Mouse (Mus musculus) stomach, embryonic 14.5 days (tissue): Measurements from ENCODE around the gene Ccdc15. TPM values are rescaled to one million over a fixed set of nuclear protein-coding genes. Genes with fewer than 3 reads are reported as not detected.
A peak's percentile ranks its signal among the peaks of the same experiment; 100 is the strongest.

ENCODE experiments used
- ATAC-seq: fragments of 200-750 bp; cut with Nextera tagmentation; 2 replicates; pipeline ENCODE4 v1.8.0; 2017; ENCODE audit warnings: low read depth, moderate TSS enrichment; ENCODE audit not compliant: insufficient number of reproducible peaks, insufficient read depth, low FRiP score
- H3K27ac ChIP-seq: fragments of 300-500 bp; sonication (generic); 2 replicates; pipeline ENCODE4 v1.5.1; 2014; ENCODE audit warnings: mild to moderate bottlenecking, low read length, moderate library complexity, mixed read lengths
- H3K27me3 ChIP-seq: fragments of 300-500 bp; sonication (generic); 2 replicates; pipeline ENCODE4 v1.6.1; 2014; ENCODE audit warnings: low read length, control low read depth, mixed read lengths; ENCODE audit not compliant: control insufficient read depth, insufficient read depth
- H3K36me3 ChIP-seq: fragments of 300-500 bp; sonication (generic); 2 replicates; pipeline ENCODE4 v1.6.1; 2014; ENCODE audit warnings: mild to moderate bottlenecking, control low read depth, low read length, moderate library complexity, mixed read lengths; ENCODE audit not compliant: control insufficient read depth, insufficient read depth
- H3K4me1 ChIP-seq: fragments of 300-500 bp; sonication (generic); 2 replicates; pipeline ENCODE4 v1.6.1; 2014; ENCODE audit warnings: low read length, control low read depth, mixed read lengths; ENCODE audit not compliant: control insufficient read depth, insufficient read depth
- H3K4me2 ChIP-seq: fragments of 300-500 bp; sonication (generic); replicated peaks from 2 replicates; pipeline ENCODE4 v1.6.1; 2014; ENCODE audit warnings: low read depth, low read length, control low read depth
- H3K4me3 ChIP-seq: fragments of 300-500 bp; sonication (generic); 2 replicates; pipeline ENCODE4 v1.5.1; 2014; ENCODE audit warnings: low read depth, low read length, control low read depth
- H3K9ac ChIP-seq: fragments of 300-500 bp; sonication (generic); replicated peaks from 2 replicates; pipeline ENCODE4 v1.6.1; 2014; ENCODE audit warnings: low read depth, mild to moderate bottlenecking, control low read depth, low read length, moderate library complexity, mixed read lengths
- H3K9me3 ChIP-seq: fragments of 300-500 bp; sonication (generic); 2 replicates; pipeline ENCODE4 v1.6.1; 2016; ENCODE audit warnings: low read depth, low read length, control low read depth; ENCODE audit not compliant: control insufficient read depth
- WGBS: fragments of 180-500 bp; shearing (Covaris S2); extraction: QIAGEN DNeasy Blood & Tissue Kit; methylation state at CpG from one replicate; pipeline ENCODE4 v1.1.7; 2014; 5-methylcytosine and 5-hydroxymethylcytosine counted together
- polyA plus RNA-seq: library from polyadenylated mRNA; unstranded; fragments of >200 nt; fragmentation: Nextera tagmentation; extraction: Ambion mirVana; gene quantifications from 2 replicates; pipeline ENCODE4 v1.2.1, GENCODE M21; 2014

Gene Ccdc15
- 8.6 and 9.9 TPM in 2 replicates for polyA plus RNA-seq

DNA sequence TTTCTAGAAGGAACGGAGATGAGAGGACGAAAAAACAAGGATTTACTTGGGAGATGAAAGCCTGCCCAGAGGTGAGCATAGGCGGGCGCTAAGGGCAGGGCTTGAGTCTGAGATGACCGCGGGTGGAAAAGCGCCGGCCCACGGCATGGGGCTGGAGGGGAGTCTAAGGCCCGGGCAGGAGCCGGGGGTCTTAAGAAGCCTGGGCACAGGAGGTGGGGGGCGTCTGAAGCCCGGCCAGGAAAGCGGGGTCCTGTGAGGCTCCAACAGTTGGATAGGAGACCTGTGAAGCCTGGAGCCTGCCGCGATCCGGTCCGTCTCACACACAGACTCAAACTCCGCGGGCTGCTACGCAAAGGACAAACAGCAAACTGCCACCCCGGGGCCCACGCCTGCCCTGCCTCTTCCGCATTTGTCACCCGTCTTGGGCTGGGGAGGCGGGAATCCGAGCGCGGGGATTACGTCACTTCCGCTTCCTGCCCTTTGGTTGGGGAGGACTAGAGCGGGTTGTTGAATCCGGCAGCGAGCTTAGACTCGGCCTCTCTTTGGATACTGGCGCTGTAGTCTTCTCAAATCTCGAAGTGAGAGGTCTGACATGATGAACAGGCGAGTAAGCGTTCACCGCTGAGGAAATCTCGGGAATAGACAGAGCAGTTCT, at the start of gene Ccdc15:
Gene Ccdc15, minus strand, starts transcription at position 445 of the 655 bp plus-strand sequence.
- H3K9ac ChIP-seq: peak within 1 kb of the TSS; percentile 89
- H3K27ac ChIP-seq: peak within 1 kb of the TSS; percentile 92
- no peaks in the 10 kb centered on the region for H3K36me3 ChIP-seq
- no peaks in the 10 kb centered on the region for H3K27me3 ChIP-seq
- H3K4me3 ChIP-seq: peak within 1 kb of the TSS; percentile 78
- H3K9me3 ChIP-seq: no peaks in the 10 kb centered on the region
- H3K4me2 ChIP-seq: peak within 1 kb of the TSS; percentile 79
- peaks cover 7% of the 10 kb centered on the region; the same call in 1 of the 2 replicates for H3K4me1 ChIP-seq
- WGBS: under 1% methylated on average over 41 of the region's 41 CpGs
- ATAC-seq: peak; percentile 99

DNA sequence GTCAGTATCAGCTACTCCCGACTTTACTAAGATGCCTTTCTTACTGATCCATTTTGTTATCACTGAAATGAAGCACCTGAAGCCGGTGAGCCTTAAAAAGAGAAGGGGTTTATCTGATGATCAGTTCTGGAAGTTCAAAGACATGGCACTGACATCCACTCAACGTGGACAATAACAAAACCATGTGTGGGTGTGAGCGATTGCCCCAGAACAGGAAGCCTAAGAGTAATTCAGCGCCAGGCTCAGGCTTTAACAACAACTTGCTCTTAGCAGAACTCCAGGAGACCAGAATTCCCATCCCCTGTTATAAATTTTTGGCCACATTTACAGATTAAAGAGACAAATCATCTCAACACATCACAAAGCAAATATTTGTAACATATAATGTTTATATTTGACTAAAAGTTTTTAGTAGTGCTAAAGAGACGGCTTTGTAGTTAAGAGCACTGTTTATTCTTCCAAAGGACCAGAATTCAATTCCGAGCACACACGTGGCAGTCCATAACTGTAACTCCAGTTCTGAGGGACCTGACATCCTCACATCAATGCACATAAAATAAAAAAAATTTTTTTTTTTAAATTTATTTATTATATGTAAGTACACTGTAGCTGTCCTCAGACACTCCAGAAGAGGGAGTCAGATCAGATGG, 45.4 kb upstream of the Ccdc15 start:
- Histone ChIP-seq H3K9me3 (no peaks in the 10 kb centered on the region), H3K27ac (no peak overlapping the region), H3K9ac (no peak overlapping the region), H3K4me1 (no peaks in the 10 kb centered on the region), H3K4me3 (no peak overlapping the region), H3K27me3 (no peaks in the 10 kb centered on the region), H3K4me2 (no peak overlapping the region), H3K36me3 (no peaks in the 10 kb centered on the region)
- no peak for ATAC-seq
- WGBS: 60% methylated on average over 8 of the region's 8 CpGs

DNA sequence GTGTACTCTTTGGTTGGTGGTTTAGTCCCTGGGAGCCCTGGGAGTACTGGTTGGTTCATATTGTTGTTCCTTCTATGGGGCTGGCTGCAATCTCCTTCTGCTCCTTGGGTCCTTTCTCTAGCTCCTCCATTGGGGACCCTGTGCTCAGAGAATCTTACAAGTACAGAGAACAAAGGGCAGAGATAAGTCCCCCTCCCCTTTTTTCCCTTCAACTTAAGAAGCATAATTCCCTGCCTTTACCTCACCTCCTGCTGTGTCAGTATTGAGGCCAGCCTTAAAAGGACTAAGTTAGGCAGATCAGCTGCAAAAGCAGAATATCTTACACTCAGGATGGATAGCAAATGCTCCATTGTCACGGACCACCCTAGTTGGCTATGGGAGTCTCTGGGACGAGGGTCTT, 43.8 kb upstream of the Ccdc15 start:
- no peak overlapping the region for H3K4me2 ChIP-seq
- 69% methylated on average over 2 of the region's 2 CpGs for WGBS
- H3K9me3 ChIP-seq: no peaks in the 10 kb centered on the region
- no peak overlapping the region for H3K4me3 ChIP-seq
- H3K4me1 ChIP-seq: no peaks in the 10 kb centered on the region
- no peak overlapping the region for H3K27ac ChIP-seq
- no peaks in the 10 kb centered on the region for H3K36me3 ChIP-seq
- no peaks in the 10 kb centered on the region for H3K27me3 ChIP-seq
- H3K9ac ChIP-seq: no peak overlapping the region
- no peak for ATAC-seq

DNA sequence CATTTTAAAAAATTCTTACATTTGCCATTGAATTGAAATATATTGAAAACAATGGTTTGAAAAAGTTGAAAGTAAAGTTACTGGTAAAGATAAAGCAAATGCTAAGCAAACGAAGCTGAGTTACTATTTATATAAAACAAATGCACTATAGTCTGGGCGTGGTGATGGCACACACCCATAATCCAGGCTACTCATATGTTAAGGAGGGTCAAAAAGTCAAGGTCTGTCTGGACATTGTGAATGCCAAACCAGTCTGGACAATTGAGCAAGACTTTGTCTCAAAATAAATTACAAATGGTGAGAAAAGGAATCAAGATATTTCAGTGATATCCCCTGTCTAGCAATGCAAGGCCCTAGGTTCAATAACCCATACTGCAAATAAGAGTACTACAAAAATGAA, 42.7 kb upstream of the Ccdc15 start:
- H3K4me2 ChIP-seq: no peak overlapping the region
- H3K9ac ChIP-seq: no peak overlapping the region
- no peak for ATAC-seq
- no peak overlapping the region for H3K4me3 ChIP-seq
- H3K9me3 ChIP-seq: no peaks in the 10 kb centered on the region
- no peaks in the 10 kb centered on the region for H3K27me3 ChIP-seq
- no peaks in the 10 kb centered on the region for H3K36me3 ChIP-seq
- 66% methylated on average over 2 of the region's 2 CpGs for WGBS
- no peak overlapping the region for H3K27ac ChIP-seq
- H3K4me1 ChIP-seq: no peaks in the 10 kb centered on the region

DNA sequence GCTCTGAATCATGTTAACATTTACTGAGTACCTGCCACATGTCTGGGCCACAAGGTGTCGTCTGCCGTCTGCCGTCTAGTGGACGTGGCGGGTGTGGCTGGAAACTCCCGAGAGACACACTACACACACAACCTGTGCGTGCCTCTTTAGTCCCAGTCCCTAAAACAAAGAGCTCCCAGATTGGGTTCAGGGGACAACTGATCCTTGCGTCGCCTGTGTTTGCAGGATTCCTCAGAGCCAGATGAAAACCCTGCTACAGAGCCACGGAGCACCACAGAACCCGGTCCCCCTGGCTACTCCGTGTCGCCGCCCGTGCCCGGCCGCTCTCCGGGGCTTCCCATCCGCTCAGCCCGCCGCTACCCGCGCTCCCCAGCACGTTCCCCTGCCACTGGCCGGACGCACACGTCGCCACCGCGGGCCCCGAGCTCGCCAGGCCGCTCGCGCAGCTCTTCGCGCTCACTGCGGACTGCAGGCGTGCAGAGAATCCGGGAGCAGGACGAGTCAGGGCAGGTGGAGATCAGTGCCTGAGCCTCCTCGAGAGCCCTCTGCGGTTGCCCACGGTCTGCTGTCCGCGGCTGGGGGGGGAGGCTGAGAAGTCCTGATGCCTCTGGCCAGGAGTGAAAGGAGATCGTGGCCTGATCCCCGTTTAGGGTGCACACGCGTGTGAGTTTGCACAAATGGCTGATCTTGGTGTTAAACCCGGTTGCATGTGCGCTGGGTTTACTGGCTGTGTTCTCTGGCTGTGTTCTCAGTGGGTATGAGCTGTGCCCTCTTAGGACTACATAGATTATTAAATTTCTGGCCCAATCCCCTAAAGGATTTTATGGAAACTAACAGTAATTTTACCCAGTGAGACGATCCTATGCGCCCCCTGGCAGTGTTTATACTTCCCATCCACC, 36.3 kb upstream of the Ccdc15 start:
- 6% methylated on average over 54 of the region's 54 CpGs for WGBS
- H3K36me3 ChIP-seq: no peaks in the 10 kb centered on the region

DNA sequence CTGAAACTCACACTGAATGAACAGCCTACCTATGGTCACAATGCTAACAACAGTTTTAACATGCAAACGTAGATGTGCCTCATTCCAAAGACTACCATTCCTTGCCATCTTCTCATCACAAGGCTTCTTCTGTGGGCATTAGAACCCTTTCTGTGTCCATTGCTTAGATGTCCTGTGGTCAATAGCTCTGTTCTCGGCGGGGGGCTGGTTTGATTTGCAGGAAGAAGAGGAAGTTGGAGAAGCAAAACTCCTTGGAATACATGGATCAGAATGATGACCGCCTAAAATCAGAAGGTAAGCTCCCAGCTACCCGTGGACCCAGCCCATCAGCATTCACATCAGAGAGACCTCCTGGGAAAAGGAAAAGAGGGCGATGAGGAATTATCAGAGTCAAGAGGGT, 34.9 kb upstream of the Ccdc15 start:
- H3K4me2 ChIP-seq: no peak overlapping the region
- ATAC-seq: no peak
- H3K9me3 ChIP-seq: no peaks in the 10 kb centered on the region
- 0 out of 2 replicates have a peak, but pooled peaks cover 7% of the 10 kb centered on the region for H3K27me3 ChIP-seq
- H3K27ac ChIP-seq: no peak overlapping the region
- no peaks in the 10 kb centered on the region for H3K36me3 ChIP-seq
- WGBS: 92% methylated on average over 6 of the region's 6 CpGs
- H3K9ac ChIP-seq: no peak overlapping the region
- no peak overlapping the region for H3K4me3 ChIP-seq
- 0 out of 2 replicates have a peak, but pooled peaks cover 3% of the 10 kb centered on the region for H3K4me1 ChIP-seq

More for the DNA sequence above, 36.3 kb upstream of the Ccdc15 start:
- no peak overlapping the region for H3K27ac ChIP-seq
- peak overlapping the region; percentile 28; the same call in 1 of the 2 replicates for H3K9ac ChIP-seq
- no peaks in the 10 kb centered on the region for H3K9me3 ChIP-seq
- H3K27me3 ChIP-seq: 0 out of 2 replicates have a peak, but pooled peaks cover 7% of the 10 kb centered on the region
- peak; percentile 78; the same call in 1 of the 2 replicates for ATAC-seq
- H3K4me3 ChIP-seq: peak overlapping the region; percentile 33
- H3K4me1 ChIP-seq: 0 out of 2 replicates have a peak, but pooled peaks cover 3% of the 10 kb centered on the region
- H3K4me2 ChIP-seq: peak overlapping the region; percentile 82

DNA sequence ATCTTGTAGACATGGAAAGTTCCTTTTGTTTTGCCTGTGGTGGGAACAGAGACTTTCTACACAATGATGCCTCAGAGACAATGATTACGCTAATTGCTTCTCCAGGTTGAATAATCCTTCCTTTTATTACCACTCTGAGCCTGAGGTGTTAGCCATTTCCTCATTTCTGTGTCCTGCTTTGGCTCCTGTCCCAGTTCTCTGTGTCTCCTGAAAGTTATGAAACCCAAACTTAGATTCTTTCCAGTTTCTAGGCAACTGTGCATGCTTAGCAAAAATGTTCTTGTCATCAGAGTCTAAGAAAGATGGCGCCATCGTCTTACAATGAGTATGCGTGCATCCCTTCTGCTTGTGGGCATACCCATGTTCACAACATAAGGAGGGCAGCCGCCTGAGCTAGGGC, 27.5 kb upstream of the Ccdc15 start:
- H3K4me2 ChIP-seq: no peak overlapping the region
- no peaks in the 10 kb centered on the region for H3K9me3 ChIP-seq
- H3K4me3 ChIP-seq: no peak overlapping the region
- H3K27me3 ChIP-seq: no peaks in the 10 kb centered on the region
- no peak overlapping the region for H3K9ac ChIP-seq
- no peak for ATAC-seq
- no peaks in the 10 kb centered on the region for H3K36me3 ChIP-seq
- H3K27ac ChIP-seq: no peak overlapping the region
- H3K4me1 ChIP-seq: no peaks in the 10 kb centered on the region
- WGBS: 95% methylated on average over 5 of the region's 5 CpGs

DNA sequence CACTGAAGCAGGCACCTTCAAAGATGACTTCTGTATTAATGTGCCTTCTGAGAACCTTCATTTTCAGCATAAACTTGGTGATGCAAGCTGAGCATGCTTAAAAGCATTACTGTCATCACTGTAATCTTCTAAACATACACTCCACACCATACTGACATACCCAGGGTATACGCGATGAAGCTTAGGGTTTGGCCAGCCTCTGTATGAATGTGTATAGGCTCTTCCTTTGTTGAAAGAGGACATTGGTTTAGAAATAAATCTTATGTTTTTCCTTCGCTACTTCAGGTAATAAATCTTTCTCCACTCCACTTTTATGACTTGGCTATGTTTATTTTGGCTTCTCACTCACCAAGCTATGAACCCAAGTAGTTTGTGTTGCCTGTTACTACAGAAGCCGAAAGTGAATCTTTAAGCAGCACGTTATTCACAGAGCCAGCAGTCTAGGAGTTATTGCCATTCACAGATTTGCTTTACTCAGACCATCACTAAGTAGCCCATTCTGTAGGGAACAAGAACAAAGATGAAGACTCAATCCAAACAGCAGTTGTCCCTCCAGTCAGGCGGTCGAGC, 23.1 kb upstream of the Ccdc15 start:
- Histone ChIP-seq H3K9me3 (no peaks in the 10 kb centered on the region), H3K9ac (no peak overlapping the region), H3K27ac (no peak overlapping the region), H3K4me3 (no peak overlapping the region), H3K36me3 (no peaks in the 10 kb centered on the region), H3K4me1 (no peaks in the 10 kb centered on the region), H3K4me2 (no peak overlapping the region), H3K27me3 (no peaks in the 10 kb centered on the region)
- ATAC-seq: no peak
- WGBS: 79% methylated on average over 7 of the region's 7 CpGs
